Mouse (Mus musculus) ES-E14 (cell line): Measurements from ENCODE around the gene Phactr4.

Source experiments
- MAFK ChIP-seq: IDR thresholded peaks from 2 replicates; pipeline ENCODE4 v1.6.1; 2014; ENCODE audit warnings: mild to moderate bottlenecking, low read depth, low read length, inconsistent platforms; ENCODE audit not compliant: insufficient read depth
- ZC3H11A ChIP-seq: IDR thresholded peaks from 2 replicates; pipeline ENCODE4 v1.6.1; 2012; ENCODE audit warnings: low read depth, mild to moderate bottlenecking, inconsistent platforms, low read length, borderline replicate concordance

GRCm38 (mm10) chr4:132373820-132374219 is 48.5 kb downstream of the Phactr4 start:
- TF ChIP-seq ZC3H11A, result no peak
- TF ChIP-seq MAFK, result no peak
